ENCODE assay signal across 25 mouse cellular contexts in genomic region chr14:54210401-54210800, GRCm38 (mm10). TPM values are rescaled to one million over a fixed set of nuclear protein-coding genes. Genes with fewer than 3 reads are reported as not detected.
A peak's percentile ranks its signal among the peaks of the same experiment; 100 is the strongest.
DNase-seq lines count a peak whose midpoint lies in the region; ATAC-seq and TF ChIP-seq lines count a peak whose summit lies in the region.
"Had no signal": no experiment of that assay in that cellular context is flagged by ENCODE, and none has a peak within 500 bp of the region (broad histone marks: within the 10 kb centered on the region; RNA-seq: fewer than 3 reads in every experiment).

No protein-coding gene starts in this region.

- H3K27me3 ChIP-seq in spleen, adult 2 months (ENCODE audit: control insufficient read depth, insufficient read depth, low read length), result no peaks in the 10 kb centered on the region
- H3K27me3 ChIP-seq: embryonic facial prominence, embryonic 13.5 days; embryonic facial prominence, embryonic 15.5 days; forebrain, embryonic 12.5 days had no signal

- DNase-seq in CD4-positive, CD25-positive, alpha-beta regulatory T cell, adult 2 months (ENCODE audit: low read depth, low spot score), result peak; percentile 59
- DNase-seq in spleen, adult 2 months (ENCODE audit: low read depth in 1 of 2, low spot score in 2 of 2), result no peak
- DNase-seq in spleen, postnatal 14 days (ENCODE audit: low spot score in 2 of 2), result no peak
- peak; percentile 72 for DNase-seq in CD4-positive helper T cell, adult 2 months (ENCODE audit: low read depth, low spot score)
- peak; percentile 70 for DNase-seq in naive thymus-derived CD4-positive, alpha-beta T cell, adult 2 months (ENCODE audit: low read depth)
- no peak for DNase-seq in liver
- DNase-seq: adrenal gland, adult 2 months; adrenal gland, postnatal 10 days; adrenal gland, postnatal 25 days; B cell, adult 2 months; cerebellum, adult 11 months; cerebellum, adult 18-20 months; cerebellum, adult 8-10 months; cerebellum, adult 9-11 months; cerebellum, postnatal 14 days; cerebellum, postnatal 36 days; embryo, embryonic 11 days had no signal

- no peak overlapping the region for H3K4me3 ChIP-seq in spleen, adult 2 months (ENCODE audit: extremely low read depth, insufficient read depth, insufficient read length)
- H3K4me3 ChIP-seq: embryonic facial prominence, embryonic 13.5 days; embryonic facial prominence, embryonic 15.5 days; erythroblast, embryonic 14.5 days; forebrain, embryonic 10.5 days; forebrain, embryonic 12.5 days had no signal

- no peak for ATAC-seq in CD4-positive, CD25-positive, alpha-beta regulatory T cell, adult 4 months
- ATAC-seq: forebrain, embryonic 14.5 days; forebrain, embryonic 16.5 days had no signal

- H3K27ac ChIP-seq in spleen, adult 2 months (ENCODE audit: insufficient read depth, low read length), result peak overlapping the region; percentile 80; the same call in 1 of the 2 replicates
- H3K27ac ChIP-seq: embryonic facial prominence, embryonic 13.5 days; embryonic facial prominence, embryonic 15.5 days; forebrain, embryonic 10.5 days; forebrain, embryonic 12.5 days had no signal

- H3K36me3 ChIP-seq in spleen, adult 2 months (ENCODE audit: control insufficient read depth, insufficient read depth, low read length), result no peaks in the 10 kb centered on the region
- H3K36me3 ChIP-seq: embryonic facial prominence, embryonic 13.5 days; embryonic facial prominence, embryonic 15.5 days; forebrain, embryonic 10.5 days; forebrain, embryonic 12.5 days had no signal

- TF ChIP-seq CTCF in spleen, adult 2 months (IDR thresholded peaks at IDR 0.05; ENCODE audit: extremely low read depth, insufficient read depth, insufficient read length, insufficient replicate concordance), result no peak

- H3K4me1 ChIP-seq in spleen, adult 2 months (ENCODE audit: control insufficient read depth, insufficient read depth, insufficient read length), result no peaks in the 10 kb centered on the region
- H3K4me1 ChIP-seq: embryonic facial prominence, embryonic 15.5 days; forebrain, embryonic 10.5 days had no signal

- no peak for TF ChIP-seq POLR2A in spleen, adult 2 months (IDR thresholded peaks at IDR 0.05; ENCODE audit: low read depth, low read length)

- 78% methylated on average over 2 of the region's 2 CpGs for WGBS in spleen, adult 2 months

RNA-seq across cellular contexts. Expression of gene Dad1, which starts 43.5 kb away (rescaled TPM):
- polyA plus RNA-seq in CD4-positive, CD25-positive, alpha-beta regulatory T cell, adult 4 months (2017; shearing (Covaris generic)), result 100 to 1,000 TPM; 437 to 457 TPM
- polyA plus RNA-seq in spleen, adult 2 months (2012; rRNA removed), result 309 and 372 TPM in 2 replicates

RNA-seq across cellular contexts. Expression of gene Abhd4, which starts 43.6 kb away (rescaled TPM):
- polyA plus RNA-seq in CD4-positive, CD25-positive, alpha-beta regulatory T cell, adult 4 months (2017; shearing (Covaris generic)), result 10 to 100 TPM; 19.5 to 30.2 TPM
- 17.9 and 23.4 TPM in 2 replicates for polyA plus RNA-seq in spleen, adult 2 months (2012; rRNA removed)

Comparison
In these comparisons a context has a peak if more than half of its experiments do, and no peak if none do; other contexts are left out.
1. DNase-seq: peak in CD4-positive, CD25-positive, alpha-beta regulatory T cell, adult 2 months (single experiment), CD4-positive helper T cell, adult 2 months (single experiment) and naive thymus-derived CD4-positive, alpha-beta T cell, adult 2 months (single experiment); none in spleen, adult 2 months (0 of 2), spleen, postnatal 14 days (0 of 2) and liver (single experiment).